Mouse (Mus musculus): ENCODE results near the gene Mctp1. TPM values are rescaled to one million over a fixed set of nuclear protein-coding genes. Genes with fewer than 3 reads are reported as not detected.
"Not testable (repeated sequence)": the region's sequence is repeated elsewhere in the genome, so short reads cannot be mapped to it uniquely, and the experiment has no call there.

The Mctp1 gene
- polyA plus RNA-seq, 1 experiment, result 7.2 TPM

GRCm38 (mm10) chr13:76433438-76433837 is 49.1 kb downstream of the Mctp1 start:
- H3K4me3 ChIP-seq (replicated peaks; ENCODE audit: control insufficient read depth, low read depth, low read length), result no peak overlapping the region
- H3K27ac ChIP-seq (ENCODE audit: control insufficient read depth, insufficient read depth, low read depth, low read length, poor library complexity), result no peak overlapping the region
- H3K4me1 ChIP-seq (ENCODE audit: control insufficient read depth, insufficient read depth, low read length), result no peaks in the 10 kb centered on the region
- TF ChIP-seq CTCF (IDR thresholded peaks at IDR 0.05; ENCODE audit: control insufficient read depth, insufficient read depth, low read length) (no peak), POLR2A (IDR thresholded peaks at IDR 0.05; ENCODE audit: borderline replicate concordance, control insufficient read depth, low read depth, low read length) (no peak)
- 64% methylated on average over 4 of the region's 4 CpGs for WGBS

GRCm38 (mm10) chr13:76436426-76436825 is 52.1 kb downstream of the Mctp1 start:
- no peaks in the 10 kb centered on the region for H3K4me1 ChIP-seq (ENCODE audit: control insufficient read depth, insufficient read depth, low read length)
- TF ChIP-seq POLR2A (IDR thresholded peaks at IDR 0.05; ENCODE audit: borderline replicate concordance, control insufficient read depth, low read depth, low read length) (no peak), CTCF (IDR thresholded peaks at IDR 0.05; ENCODE audit: control insufficient read depth, insufficient read depth, low read length) (no peak)
- H3K27ac ChIP-seq (ENCODE audit: control insufficient read depth, insufficient read depth, low read depth, low read length, poor library complexity), result no peak overlapping the region
- H3K4me3 ChIP-seq (replicated peaks; ENCODE audit: control insufficient read depth, low read depth, low read length), result no peak overlapping the region

- no peak overlapping the region for H3K4me3 ChIP-seq (replicated peaks; ENCODE audit: control insufficient read depth, low read depth, low read length)
- WGBS, result 78% methylated on average over 1 of the region's 1 CpGs
- H3K27ac ChIP-seq (ENCODE audit: control insufficient read depth, insufficient read depth, low read depth, low read length, poor library complexity), result no peak overlapping the region
Measured at GRCm38 (mm10) chr13:76438765-76439164, 54.4 kb downstream of the Mctp1 start.

GRCm38 (mm10) chr13:76446059-76446458 is 61.7 kb downstream of the Mctp1 start:
- Histone ChIP-seq H3K4me1 (ENCODE audit: control insufficient read depth, insufficient read depth, low read length) (no peaks in the 10 kb centered on the region), H3K27ac (ENCODE audit: control insufficient read depth, insufficient read depth, low read depth, low read length, poor library complexity) (no peak overlapping the region), H3K4me3 (replicated peaks; ENCODE audit: control insufficient read depth, low read depth, low read length) (no peak overlapping the region)
- TF ChIP-seq POLR2A (IDR thresholded peaks at IDR 0.05; ENCODE audit: borderline replicate concordance, control insufficient read depth, low read depth, low read length), result no peak
- no peak for TF ChIP-seq CTCF (IDR thresholded peaks at IDR 0.05; ENCODE audit: control insufficient read depth, insufficient read depth, low read length)
- 72% methylated on average over 1 of the region's 1 CpGs for WGBS

More at GRCm38 (mm10) chr13:76438765-76439164, 54.4 kb downstream of the Mctp1 start:
- H3K4me1 ChIP-seq (ENCODE audit: control insufficient read depth, insufficient read depth, low read length), result no peaks in the 10 kb centered on the region
- TF ChIP-seq POLR2A (IDR thresholded peaks at IDR 0.05; ENCODE audit: borderline replicate concordance, control insufficient read depth, low read depth, low read length) (no peak), CTCF (IDR thresholded peaks at IDR 0.05; ENCODE audit: control insufficient read depth, insufficient read depth, low read length) (no peak)

GRCm38 (mm10) chr13:76447528-76447927 is 63.2 kb downstream of the Mctp1 start:
- no peak for TF ChIP-seq POLR2A (IDR thresholded peaks at IDR 0.05; ENCODE audit: borderline replicate concordance, control insufficient read depth, low read depth, low read length)
- TF ChIP-seq CTCF (IDR thresholded peaks at IDR 0.05; ENCODE audit: control insufficient read depth, insufficient read depth, low read length), result no peak

GRCm38 (mm10) chr13:76451526-76451925 is 67.2 kb downstream of the Mctp1 start:
- WGBS, result 78% methylated on average over 3 of the region's 3 CpGs
- H3K27ac ChIP-seq (ENCODE audit: control insufficient read depth, insufficient read depth, low read depth, low read length, poor library complexity); H3K4me3 ChIP-seq (replicated peaks; ENCODE audit: control insufficient read depth, low read depth, low read length); H3K4me1 ChIP-seq (ENCODE audit: control insufficient read depth, insufficient read depth, low read length): not testable (repeated sequence)

More at GRCm38 (mm10) chr13:76447528-76447927, 63.2 kb downstream of the Mctp1 start:
- Histone ChIP-seq H3K27ac (ENCODE audit: control insufficient read depth, insufficient read depth, low read depth, low read length, poor library complexity) (no peak overlapping the region), H3K4me1 (ENCODE audit: control insufficient read depth, insufficient read depth, low read length) (no peaks in the 10 kb centered on the region), H3K4me3 (replicated peaks; ENCODE audit: control insufficient read depth, low read depth, low read length) (no peak overlapping the region)
- WGBS, result 66% methylated on average over 1 of the region's 1 CpGs

- TF ChIP-seq CTCF (IDR thresholded peaks at IDR 0.05; ENCODE audit: control insufficient read depth, insufficient read depth, low read length), result no peak
- no peak for TF ChIP-seq POLR2A (IDR thresholded peaks at IDR 0.05; ENCODE audit: borderline replicate concordance, control insufficient read depth, low read depth, low read length)
- no peaks in the 10 kb centered on the region; the same call in none of the 2 replicates for H3K4me1 ChIP-seq (ENCODE audit: control insufficient read depth, insufficient read depth, low read length)
- H3K27ac ChIP-seq (ENCODE audit: control insufficient read depth, insufficient read depth, low read depth, low read length, poor library complexity), result no peak overlapping the region
- H3K4me3 ChIP-seq (replicated peaks; ENCODE audit: control insufficient read depth, low read depth, low read length), result no peak overlapping the region
Measured at GRCm38 (mm10) chr13:76481601-76482000, 97.3 kb downstream of the Mctp1 start.

GRCm38 (mm10) chr13:76482998-76483397 is 98.7 kb downstream of the Mctp1 start:
- H3K4me1 ChIP-seq (ENCODE audit: control insufficient read depth, insufficient read depth, low read length), result no peaks in the 10 kb centered on the region; the same call in none of the 2 replicates
- H3K27ac ChIP-seq (ENCODE audit: control insufficient read depth, insufficient read depth, low read depth, low read length, poor library complexity), result no peak overlapping the region
- TF ChIP-seq POLR2A (IDR thresholded peaks at IDR 0.05; ENCODE audit: borderline replicate concordance, control insufficient read depth, low read depth, low read length) (no peak), CTCF (IDR thresholded peaks at IDR 0.05; ENCODE audit: control insufficient read depth, insufficient read depth, low read length) (no peak)
- H3K4me3 ChIP-seq (replicated peaks; ENCODE audit: control insufficient read depth, low read depth, low read length), result no peak overlapping the region
- WGBS, result 43% methylated on average over 2 of the region's 2 CpGs

- TF ChIP-seq POLR2A (IDR thresholded peaks at IDR 0.05; ENCODE audit: borderline replicate concordance, control insufficient read depth, low read depth, low read length) (no peak), CTCF (IDR thresholded peaks at IDR 0.05; ENCODE audit: control insufficient read depth, insufficient read depth, low read length) (no peak)
- Histone ChIP-seq H3K4me3 (replicated peaks; ENCODE audit: control insufficient read depth, low read depth, low read length) (no peak overlapping the region), H3K4me1 (ENCODE audit: control insufficient read depth, insufficient read depth, low read length) (no peaks in the 10 kb centered on the region; the same call in none of the 2 replicates), H3K27ac (ENCODE audit: control insufficient read depth, insufficient read depth, low read depth, low read length, poor library complexity) (no peak overlapping the region)
- 13% methylated on average over 2 of the region's 2 CpGs for WGBS
Measured at GRCm38 (mm10) chr13:76484086-76484709, 99.9 kb downstream of the Mctp1 start.
